Mouse (Mus musculus) intestine, postnatal 0 days (tissue): ENCODE measurements around the gene Zfp975. TPM values are rescaled to one million over a fixed set of nuclear protein-coding genes. Genes with fewer than 3 reads are reported as not detected.
A peak's percentile ranks its signal among the peaks of the same experiment; 100 is the strongest.
"Not testable (repeated sequence)": the region's sequence is repeated elsewhere in the genome, so short reads cannot be mapped to it uniquely, and the experiment has no call there.

ENCODE experiments used
- ATAC-seq: fragments of 200-750 bp; cut with Nextera tagmentation; 2 replicates; pipeline ENCODE4 v1.8.0; 2017; ENCODE audit warnings: mild to moderate bottlenecking, moderate TSS enrichment, moderate library complexity
- H3K27ac ChIP-seq: fragments of 300-500 bp; sonication (generic); 2 replicates; pipeline ENCODE4 v1.5.1; 2014; ENCODE audit warnings: mild to moderate bottlenecking, low read depth, low read length, moderate library complexity
- H3K27me3 ChIP-seq: fragments of 300-500 bp; sonication (generic); replicated peaks from 2 replicates; pipeline ENCODE4 v1.6.1; 2014; ENCODE audit warnings: low read length, mixed read lengths; ENCODE audit not compliant: control insufficient read depth, insufficient read depth
- H3K36me3 ChIP-seq: fragments of 300-500 bp; sonication (generic); 2 replicates; pipeline ENCODE4 v1.6.1; 2014; ENCODE audit warnings: mild to moderate bottlenecking, moderate library complexity; ENCODE audit not compliant: control insufficient read depth, insufficient read depth
- H3K4me1 ChIP-seq: fragments of 300-500 bp; sonication (generic); replicated peaks from 2 replicates; pipeline ENCODE4 v1.6.1; 2014; ENCODE audit warnings: antibody characterized with exemption, low read length, mixed read lengths; ENCODE audit not compliant: control insufficient read depth, insufficient read depth
- H3K4me2 ChIP-seq: fragments of 300-500 bp; sonication (generic); replicated peaks from 2 replicates; pipeline ENCODE4 v1.6.1; 2014; ENCODE audit warnings: low read depth, mild to moderate bottlenecking, moderate library complexity
- H3K4me3 ChIP-seq: fragments of 300-500 bp; sonication (generic); 2 replicates; pipeline ENCODE4 v1.5.1; 2014; ENCODE audit warnings: low read depth, low read length
- H3K9ac ChIP-seq: fragments of 300-500 bp; sonication (generic); 2 replicates; pipeline ENCODE4 v1.6.1; 2014; ENCODE audit warnings: mild to moderate bottlenecking, low read depth, low read length
- H3K9me3 ChIP-seq: fragments of 300-500 bp; sonication (generic); 2 replicates; pipeline ENCODE4 v1.6.1; 2016; ENCODE audit warnings: mixed run types; ENCODE audit not compliant: control insufficient read depth
- CTCF ChIP-seq: sonication (generic); IDR thresholded peaks from 2 replicates; pipeline ENCODE4 v1.5.1; 2016; ENCODE audit warnings: low read depth, mild to moderate bottlenecking, control low read depth, antibody characterized with exemption, moderate library complexity
- WGBS: fragments of 180-500 bp; shearing (Covaris S2); extraction: QIAGEN DNeasy Blood & Tissue Kit; methylation state at CpG from one replicate; pipeline ENCODE4 v1.1.7; 2014; 5-methylcytosine and 5-hydroxymethylcytosine counted together
- polyA plus RNA-seq: library from polyadenylated mRNA; unstranded; fragments of >200 nt; fragmentation: Nextera tagmentation; extraction: Ambion mirVana; gene quantifications from 2 replicates; pipeline ENCODE4 v1.2.1, GENCODE M21; 2015

Gene Zfp975
- polyA plus RNA-seq, 1 experiment from 2014 or later = 2.5 TPM

- H3K9me3 ChIP-seq, ATAC-seq, H3K9ac ChIP-seq, H3K36me3 ChIP-seq, H3K27me3 ChIP-seq, H3K27ac ChIP-seq, H3K4me2 ChIP-seq, H3K4me1 ChIP-seq, H3K4me3 ChIP-seq: not testable (repeated sequence)
- 77% methylated on average over 4 of the region's 5 CpGs for WGBS
- peak; percentile 30 for TF ChIP-seq CTCF
These were observed 32.4 kb downstream of the Zfp975 start for GRCm38 (mm10) chr7:42660140-42660539.

DNA sequence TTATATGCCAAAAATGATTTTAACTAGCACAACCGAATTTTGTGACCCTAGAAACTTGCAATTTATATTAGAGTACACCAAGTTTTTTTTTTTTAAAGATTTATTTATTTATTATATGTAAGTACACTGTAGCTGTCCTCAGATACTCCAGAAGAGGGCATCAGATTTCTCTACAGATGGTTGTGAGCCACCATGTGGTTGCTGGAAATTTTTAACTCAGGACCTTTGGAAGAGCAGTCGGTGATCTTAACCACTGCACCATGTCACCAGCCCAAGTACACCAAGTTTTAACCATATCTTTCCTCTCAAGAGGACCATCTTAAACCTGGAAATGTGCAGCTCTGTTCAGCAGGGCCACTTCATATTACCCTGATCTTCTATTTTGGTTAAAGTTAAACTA is 37.3 kb downstream of the Zfp975 start:
- not testable (repeated sequence) for H3K4me1 ChIP-seq, H3K9ac ChIP-seq, H3K27ac ChIP-seq, H3K4me3 ChIP-seq, H3K27me3 ChIP-seq, H3K9me3 ChIP-seq, H3K4me2 ChIP-seq, H3K36me3 ChIP-seq, ATAC-seq
- 71% methylated on average over 2 of the region's 2 CpGs for WGBS

- peak overlapping the region; percentile 47; the same call in 1 of the 2 replicates for H3K4me3 ChIP-seq
- not testable (repeated sequence) for H3K27me3 ChIP-seq, H3K27ac ChIP-seq, H3K4me1 ChIP-seq, H3K9me3 ChIP-seq, H3K36me3 ChIP-seq, ATAC-seq
- WGBS = 18% methylated on average over 3 of the region's 3 CpGs
- H3K4me2 ChIP-seq = peak overlapping the region; percentile 64
- H3K9ac ChIP-seq = 0 out of 2 replicates have a peak overlapping the region, but pooled peaks have one; percentile 27
These were observed 49.4 kb downstream of the Zfp975 start for GRCm38 (mm10) chr7:42643120-42643620.

DNA sequence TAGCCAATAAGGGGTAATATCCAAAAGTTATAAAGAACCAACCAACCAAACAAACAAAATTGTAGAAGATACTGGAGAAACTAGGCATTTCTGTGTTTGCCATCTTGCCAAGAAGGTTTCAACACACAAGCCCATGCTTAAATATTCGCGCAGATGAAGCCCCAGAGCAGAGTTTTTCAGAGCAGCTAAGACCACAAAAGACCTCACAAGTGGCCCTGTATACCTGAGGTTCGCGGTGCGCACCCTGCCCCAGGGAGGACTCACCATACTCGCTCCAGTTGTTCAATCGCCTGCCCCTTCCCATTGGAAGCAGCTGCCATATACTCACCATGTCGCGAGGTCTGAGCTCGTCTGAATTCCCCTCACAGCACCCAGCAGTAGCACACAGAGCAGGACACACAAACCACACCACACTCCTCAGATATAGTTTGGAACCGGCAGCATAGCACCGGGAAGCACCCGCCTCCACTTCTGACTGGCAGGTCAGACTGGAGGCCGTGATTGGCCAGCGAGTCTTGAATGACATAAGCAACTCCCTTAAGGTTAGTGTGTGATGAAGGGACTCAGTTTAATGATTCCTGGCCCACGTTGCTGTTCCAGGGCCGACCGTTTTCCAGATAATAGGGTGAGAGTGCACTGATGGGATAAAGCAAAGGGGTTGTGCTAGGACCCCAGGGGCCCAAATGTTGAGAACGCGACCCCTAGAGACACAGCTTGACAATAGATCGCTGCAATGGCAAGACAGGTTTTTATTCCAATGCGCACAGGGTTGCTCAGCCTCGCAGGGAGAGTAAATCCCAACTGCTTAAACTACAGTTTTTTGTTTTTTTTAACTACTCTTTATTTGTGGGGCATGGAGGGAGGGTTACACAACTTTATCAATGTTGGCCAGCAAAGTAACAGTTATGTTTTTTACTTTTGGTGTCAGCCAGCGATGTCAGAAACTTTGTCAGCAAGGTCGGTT is 50.1 kb downstream of the Zfp975 start, which contains the start of gene Zfp976:
Gene Zfp976 (minus strand): TSS at position 437 of the 964 bp plus-strand sequence.
- H3K9ac ChIP-seq = peak within 1 kb of the TSS; percentile 27; the same call in 1 of the 2 replicates
- H3K36me3 ChIP-seq, H3K27me3 ChIP-seq, H3K4me1 ChIP-seq, H3K27ac ChIP-seq, H3K9me3 ChIP-seq: not testable (repeated sequence)
- peak within 1 kb of the TSS; percentile 64 for H3K4me2 ChIP-seq
- 0 out of 2 replicates have a peak, but pooled peaks have one; percentile 11 for TF ChIP-seq CTCF
- peak within 1 kb of the TSS; percentile 47 for H3K4me3 ChIP-seq
- ATAC-seq = peak; percentile 97
- WGBS = 3% methylated on average over 25 of the region's 25 CpGs

- not testable (repeated sequence) for H3K27ac ChIP-seq, H3K27me3 ChIP-seq, H3K9ac ChIP-seq, ATAC-seq, H3K9me3 ChIP-seq, H3K4me3 ChIP-seq, H3K4me2 ChIP-seq, H3K36me3 ChIP-seq, H3K4me1 ChIP-seq
These were observed 61.5 kb downstream of the Zfp975 start for GRCm38 (mm10) chr7:42631031-42631430.

Other genes with a start within 250 kb of the Zfp975 start
- not detected in 2 replicates for gene 4933421I07Rik, start 244.6 kb downstream of the Zfp975 start, polyA plus RNA-seq
- 1.8 and 2.4 TPM in 2 replicates for gene Zfp141, start 187.0 kb downstream of the Zfp975 start, polyA plus RNA-seq
- not detected in 2 replicates for gene Gm21028, start 114.2 kb downstream of the Zfp975 start, polyA plus RNA-seq
- gene Zfp977, start 100.2 kb downstream of the Zfp975 start, polyA plus RNA-seq = 0.42 and 0.55 TPM in 2 replicates
- gene Zfp976, start 50.2 kb downstream of the Zfp975 start, polyA plus RNA-seq = 0.84 and 0.94 TPM in 2 replicates
- gene Gm17067, start 34.3 kb upstream of the Zfp975 start, polyA plus RNA-seq = not detected in 2 replicates
- not detected in 2 replicates for gene Vmn2r62, start 100.8 kb upstream of the Zfp975 start, polyA plus RNA-seq
- not detected in 2 replicates for gene Gm2381, start 174.5 kb upstream of the Zfp975 start, polyA plus RNA-seq
- not detected in 2 replicates for gene Vmn2r63, start 241.1 kb upstream of the Zfp975 start, polyA plus RNA-seq